Mouse (Mus musculus) forebrain, postnatal 0 days (tissue): ENCODE measurements around the gene Rassf2. TPM values are rescaled to one million over a fixed set of nuclear protein-coding genes. Genes with fewer than 3 reads are reported as not detected.

Experiments
- ATAC-seq: fragments of 200-750 bp; cut with Nextera tagmentation; 2 replicates; pipeline ENCODE4 v1.8.0; 2017; ENCODE audit warnings: mild to moderate bottlenecking, moderate library complexity
- DNase-seq: peaks from one replicate; pipeline ENCODE4 v3.0.0-alpha.2; 2015
- H3K27ac ChIP-seq: fragments of 300-500 bp; sonication (generic); 2 replicates; pipeline ENCODE4 v1.5.1; 2014; ENCODE audit warnings: low read depth, mild to moderate bottlenecking, antibody characterized with exemption, low read length, moderate library complexity, mixed read lengths
- H3K27me3 ChIP-seq: fragments of 300-500 bp; sonication (generic); 2 replicates; pipeline ENCODE4 v1.6.1; 2014; ENCODE audit warnings: mild to moderate bottlenecking, low read length, mixed read lengths; ENCODE audit not compliant: insufficient read depth
- H3K36me3 ChIP-seq: fragments of 300-500 bp; sonication (generic); 2 replicates; pipeline ENCODE4 v1.6.1; 2014; ENCODE audit warnings: mild to moderate bottlenecking, moderate library complexity; ENCODE audit not compliant: insufficient read depth
- H3K4me1 ChIP-seq: fragments of 300-500 bp; sonication (generic); 2 replicates; pipeline ENCODE4 v1.6.1; 2014; ENCODE audit warnings: antibody characterized with exemption; ENCODE audit not compliant: insufficient read depth
- H3K4me2 ChIP-seq: fragments of 300-500 bp; sonication (generic); 2 replicates; pipeline ENCODE4 v1.6.1; 2014; ENCODE audit warnings: low read depth, mild to moderate bottlenecking, moderate library complexity
- H3K4me3 ChIP-seq: fragments of 300-500 bp; sonication (generic); 2 replicates; pipeline ENCODE4 v1.5.1; 2014; ENCODE audit warnings: low read depth, low read length, mixed read lengths
- H3K9ac ChIP-seq: fragments of 300-500 bp; sonication (generic); 2 replicates; pipeline ENCODE4 v1.6.1; 2014; ENCODE audit warnings: mild to moderate bottlenecking
- H3K9me3 ChIP-seq: fragments of 300-500 bp; sonication (generic); 2 replicates; pipeline ENCODE4 v1.6.1; 2016; ENCODE audit warnings: low read length
- CTCF ChIP-seq: sonication (generic); IDR thresholded peaks from 2 replicates; pipeline ENCODE4 v1.5.1; 2016; ENCODE audit warnings: antibody characterized with exemption, control low read depth, low read depth
- WGBS: fragments of 180-500 bp; shearing (Covaris S2); extraction: QIAGEN DNeasy Blood & Tissue Kit; methylation state at CpG from one replicate; pipeline ENCODE4 v1.1.7; 2014; 5-methylcytosine and 5-hydroxymethylcytosine counted together
- polyA plus RNA-seq: library from polyadenylated mRNA; unstranded; fragments of >200 nt; fragmentation: Nextera tagmentation; extraction: Ambion mirVana; gene quantifications from 2 replicates; pipeline ENCODE4 v1.2.1, GENCODE M21; 2015
- total RNA-seq: library from RNA; depleted of rRNA; stranded (reverse); fragments of >200 nt; gene quantifications from 2 replicates; pipeline ENCODE4 v1.2.3, GENCODE M21; 2014

The Rassf2 gene
- total and polyA plus RNA-seq, 2 experiments from 2014 or later = 19.4 to 32.8 TPM

DNA sequence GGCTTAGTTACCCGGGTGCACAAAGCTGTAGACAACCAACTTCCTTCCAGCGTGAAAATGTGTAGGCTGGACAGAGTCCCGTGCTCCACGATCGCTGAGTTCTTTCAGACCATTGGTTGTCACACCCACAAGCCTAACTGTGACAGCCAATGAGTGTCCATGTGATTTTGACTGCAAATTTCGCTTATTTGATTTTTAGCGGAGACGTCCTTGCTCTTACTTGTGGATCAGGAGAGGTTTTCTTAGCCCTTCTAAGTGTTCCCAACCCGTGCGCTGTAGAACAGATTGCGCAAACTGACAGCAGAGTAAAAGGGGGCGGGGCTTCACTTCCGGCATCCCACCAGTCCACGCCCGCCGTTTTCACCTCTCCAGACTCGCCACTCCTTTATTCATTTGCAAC lies 74.8 kb downstream of the Rassf2 start:
- H3K9me3 ChIP-seq = no peaks in the 10 kb centered on the region
- peak overlapping the region; percentile 14; the same call in 1 of the 2 replicates for H3K9ac ChIP-seq
- 7% methylated on average over 17 of the region's 17 CpGs for WGBS
- H3K27me3 ChIP-seq = no peaks in the 10 kb centered on the region
- ATAC-seq = peak; percentile 80
- H3K4me1 ChIP-seq = no peaks in the 10 kb centered on the region
- peak overlapping the region; percentile 63 for H3K4me2 ChIP-seq
- peak overlapping the region; percentile 36 for H3K4me3 ChIP-seq
- no peak overlapping the region for H3K27ac ChIP-seq
- no peak for TF ChIP-seq CTCF
- peak; percentile 61 for DNase-seq
- H3K36me3 ChIP-seq = no peaks in the 10 kb centered on the region

DNA sequence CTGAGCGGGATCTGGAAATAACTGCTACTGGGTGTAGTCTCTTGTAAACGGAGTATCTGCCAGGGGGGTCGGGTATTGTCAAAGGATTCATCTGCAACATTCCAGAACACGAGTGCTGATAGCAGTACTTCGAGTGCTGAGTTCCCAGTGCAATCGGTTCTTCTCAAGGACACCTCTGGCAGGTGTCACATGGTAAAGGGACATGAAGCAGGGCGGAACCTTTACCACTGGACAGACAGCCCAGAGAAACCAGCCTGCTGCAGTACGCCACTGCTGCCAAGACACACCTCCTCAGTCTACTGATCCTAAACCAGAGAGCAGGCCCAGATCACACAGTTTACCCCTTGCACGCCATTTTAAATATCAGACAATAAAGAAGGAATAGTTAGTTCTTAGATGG lies 75.2 kb downstream of the Rassf2 start:
- no peak for TF ChIP-seq CTCF
- no peaks in the 10 kb centered on the region for H3K4me1 ChIP-seq
- H3K4me2 ChIP-seq = peak overlapping the region; percentile 63
- no peaks in the 10 kb centered on the region for H3K9me3 ChIP-seq
- H3K27me3 ChIP-seq = no peaks in the 10 kb centered on the region
- peak overlapping the region; percentile 36 for H3K4me3 ChIP-seq
- peak; percentile 53 for ATAC-seq
- 57% methylated on average over 9 of the region's 9 CpGs for WGBS
- no peaks in the 10 kb centered on the region for H3K36me3 ChIP-seq
- H3K27ac ChIP-seq = no peak overlapping the region
- DNase-seq = no peak
- 0 out of 2 replicates have a peak overlapping the region, but pooled peaks have one; percentile 14 for H3K9ac ChIP-seq

DNA sequence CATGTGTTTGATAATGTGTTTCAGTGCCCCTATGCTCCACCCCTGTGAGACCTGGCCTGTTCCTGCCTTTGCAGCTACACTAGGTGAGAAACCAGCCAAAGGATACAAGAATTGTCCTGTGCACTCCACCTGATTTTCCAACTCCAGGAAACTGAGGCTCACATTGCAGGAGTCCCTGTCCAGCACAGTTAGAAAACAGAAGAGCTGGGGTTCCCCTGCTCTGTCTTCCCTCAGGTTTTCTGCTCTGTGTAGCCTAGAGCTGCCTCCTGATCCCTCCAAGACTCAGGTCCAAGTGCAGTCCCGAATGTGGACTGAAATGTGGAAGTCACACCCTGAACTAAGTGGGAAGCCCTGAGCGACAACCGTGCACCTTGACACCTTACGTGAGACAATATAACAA lies 76.3 kb downstream of the Rassf2 start:
- ATAC-seq (no peak), DNase-seq (no peak)
- no peak overlapping the region; the same call in 1 of the 2 replicates for H3K4me2 ChIP-seq

GRCm38 (mm10) chr2:131952961-131953538 lies 77.0 kb downstream of the Rassf2 start:
- H3K4me2 ChIP-seq = peak overlapping the region; percentile 30
- no peak for TF ChIP-seq CTCF
- no peaks in the 10 kb centered on the region for H3K9me3 ChIP-seq
- H3K27ac ChIP-seq = no peak overlapping the region
- no peak for DNase-seq
- H3K9ac ChIP-seq = no peak overlapping the region
- no peaks in the 10 kb centered on the region for H3K27me3 ChIP-seq
- 25% methylated on average over 29 of the region's 29 CpGs for WGBS
- no peak for ATAC-seq
- no peaks in the 10 kb centered on the region for H3K36me3 ChIP-seq
- H3K4me1 ChIP-seq = no peaks in the 10 kb centered on the region
- H3K4me3 ChIP-seq = no peak overlapping the region

More for the DNA sequence above, 76.3 kb downstream of the Rassf2 start:
- Histone ChIP-seq H3K36me3 (no peaks in the 10 kb centered on the region), H3K4me1 (no peaks in the 10 kb centered on the region), H3K4me3 (no peak overlapping the region), H3K27ac (no peak overlapping the region), H3K9me3 (no peaks in the 10 kb centered on the region), H3K27me3 (no peaks in the 10 kb centered on the region), H3K9ac (no peak overlapping the region)
- no peak for TF ChIP-seq CTCF
- WGBS = 87% methylated on average over 4 of the region's 4 CpGs

DNA sequence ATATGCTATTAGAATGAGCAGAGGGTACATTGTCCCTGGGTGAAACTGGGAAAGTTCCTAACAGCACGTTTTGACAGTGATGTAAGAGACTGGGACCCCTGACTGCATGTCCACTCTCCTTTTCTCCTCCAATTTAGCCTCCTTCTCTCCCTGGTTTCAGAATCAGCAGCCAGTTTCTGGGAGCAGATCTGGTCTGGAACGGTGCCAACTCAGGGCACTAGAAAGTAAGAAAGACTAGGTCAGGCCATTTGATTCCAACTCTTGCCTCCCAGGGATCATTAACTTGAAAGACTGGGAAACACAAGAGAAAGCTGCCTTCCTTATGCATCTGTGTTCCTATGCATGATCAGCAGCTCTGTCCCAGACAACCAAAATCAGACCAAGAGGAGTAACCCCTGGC lies 77.6 kb downstream of the Rassf2 start:
- no peak for DNase-seq

GRCm38 (mm10) chr2:131950598-131951095 lies 79.4 kb downstream of the Rassf2 start, which contains the start of gene Prnd:
Prnd (plus strand) TSS chr2:131950861.
- ATAC-seq (no peak), DNase-seq (no peak)
- no peak within 1 kb of the TSS for H3K9ac ChIP-seq
- 22% methylated on average over 11 of the region's 11 CpGs for WGBS
- H3K27me3 ChIP-seq = no peaks in the 10 kb centered on the region
- TF ChIP-seq CTCF = no peak
- H3K4me2 ChIP-seq = no peak within 1 kb of the TSS
- no peak within 1 kb of the TSS for H3K4me3 ChIP-seq
- H3K27ac ChIP-seq = no peak within 1 kb of the TSS
- H3K36me3 ChIP-seq = no peaks in the 10 kb centered on the region
- no peaks in the 10 kb centered on the region for H3K4me1 ChIP-seq
- no peaks in the 10 kb centered on the region for H3K9me3 ChIP-seq

More for the DNA sequence above, 77.6 kb downstream of the Rassf2 start:
- Histone ChIP-seq H3K27me3 (no peaks in the 10 kb centered on the region), H3K9ac (no peak overlapping the region), H3K4me1 (no peaks in the 10 kb centered on the region), H3K36me3 (no peaks in the 10 kb centered on the region), H3K4me2 (no peak overlapping the region), H3K4me3 (no peak overlapping the region), H3K27ac (no peak overlapping the region), H3K9me3 (no peaks in the 10 kb centered on the region)
- WGBS = 47% methylated on average over 2 of the region's 2 CpGs
- TF ChIP-seq CTCF = no peak
- no peak for ATAC-seq

- Histone ChIP-seq H3K36me3 (no peaks in the 10 kb centered on the region), H3K9me3 (no peaks in the 10 kb centered on the region), H3K27ac (no peak overlapping the region), H3K27me3 (no peaks in the 10 kb centered on the region), H3K4me3 (no peak overlapping the region), H3K4me1 (no peaks in the 10 kb centered on the region), H3K4me2 (no peak overlapping the region), H3K9ac (no peak overlapping the region)
- TF ChIP-seq CTCF = peak; percentile 89
- WGBS = 50% methylated on average over 9 of the region's 9 CpGs
- peak; percentile 67; the same call in 1 of the 2 replicates for ATAC-seq
- DNase-seq = peak; percentile 86
Observed at GRCm38 (mm10) chr2:131949767-131950597, 80.1 kb downstream of the Rassf2 start.
